Mouse (Mus musculus) hindbrain, embryonic 10.5 days (tissue): Measurements from ENCODE around the gene Gm17018. TPM values are rescaled to one million over a fixed set of nuclear protein-coding genes. Genes with fewer than 3 reads are reported as not detected.

ENCODE experiments used
- DNase-seq: peaks from one replicate; pipeline ENCODE4 v3.0.0-alpha.2; 2017; ENCODE audit warnings: low spot score
- H3K27ac ChIP-seq: fragments of 300-500 bp; sonication (generic); 2 replicates; pipeline ENCODE4 v1.5.1; 2016; ENCODE audit warnings: mild to moderate bottlenecking, moderate library complexity
- H3K27me3 ChIP-seq: fragments of 300-500 bp; sonication (generic); 2 replicates; pipeline ENCODE4 v1.6.1; 2016; ENCODE audit warnings: mild to moderate bottlenecking; ENCODE audit not compliant: poor library complexity, insufficient read depth, severe bottlenecking
- H3K36me3 ChIP-seq: fragments of 300-500 bp; sonication (generic); 2 replicates; pipeline ENCODE4 v1.6.1; 2016; ENCODE audit warnings: mild to moderate bottlenecking, moderate library complexity
- H3K4me1 ChIP-seq: fragments of 300-500 bp; sonication (generic); replicated peaks from 2 replicates; pipeline ENCODE4 v1.6.1; 2016; ENCODE audit warnings: mild to moderate bottlenecking
- H3K4me3 ChIP-seq: fragments of 300-500 bp; sonication (generic); 2 replicates; pipeline ENCODE4 v1.5.1; 2016; ENCODE audit warnings: mild to moderate bottlenecking, moderate library complexity
- H3K9me3 ChIP-seq: fragments of 300-500 bp; sonication (generic); 2 replicates; pipeline ENCODE4 v1.6.1; 2016; ENCODE audit warnings: mild to moderate bottlenecking, moderate library complexity
- WGBS: fragments of 180-500 bp; shearing (Covaris S2); methylation state at CpG from one replicate; pipeline ENCODE4 v1.1.7; 2016; 5-methylcytosine and 5-hydroxymethylcytosine counted together
- polyA plus RNA-seq: library from polyadenylated mRNA; unstranded; fragments of >200 nt; fragmentation: Nextera tagmentation; extraction: Ambion mirVana; gene quantifications from 2 replicates; pipeline ENCODE4 v1.2.1, GENCODE M21; 2016

Gene Gm17018
- polyA plus RNA-seq, 1 experiment from 2014 or later: 62.1 TPM

GRCm38 (mm10) chr19:45621061-45621460 lies 60.6 kb downstream of the Gm17018 start:
- Histone ChIP-seq H3K9me3 (no peaks in the 10 kb centered on the region), H3K27ac (no peak overlapping the region), H3K27me3 (peaks cover 88% of the 10 kb centered on the region), H3K4me3 (no peak overlapping the region), H3K4me1 (peaks cover 27% of the 10 kb centered on the region), H3K36me3 (no peaks in the 10 kb centered on the region)
- 69% methylated on average over 7 of the region's 7 CpGs for WGBS
- DNase-seq: no peak

- no peak overlapping the region for H3K4me3 ChIP-seq
- no peak for DNase-seq
These were observed 61.7 kb downstream of the Gm17018 start for GRCm38 (mm10) chr19:45622144-45622543.

DNA sequence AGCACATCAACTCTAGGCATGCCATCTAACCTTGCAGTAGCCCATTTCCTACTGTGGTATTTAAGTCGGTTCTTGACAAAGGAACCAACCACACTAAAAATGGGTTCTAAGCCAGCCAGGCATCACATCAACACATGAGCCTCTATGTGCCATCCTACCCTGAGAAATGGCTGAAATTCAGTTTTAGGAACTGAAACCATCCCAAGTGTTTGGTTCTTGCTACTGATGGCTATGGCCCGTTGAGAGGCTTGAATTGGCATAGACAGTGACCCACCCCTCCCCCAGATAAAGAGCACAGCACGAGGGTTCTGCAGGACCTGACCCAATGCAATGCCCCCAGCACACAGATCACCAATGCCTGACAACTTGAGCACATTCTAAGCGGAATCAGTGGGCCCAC lies 63.3 kb downstream of the Gm17018 start:
- Histone ChIP-seq H3K4me3 (no peak overlapping the region), H3K9me3 (no peaks in the 10 kb centered on the region), H3K27ac (no peak overlapping the region), H3K4me1 (peaks cover 11% of the 10 kb centered on the region), H3K27me3 (peaks cover 77% of the 10 kb centered on the region), H3K36me3 (no peaks in the 10 kb centered on the region)
- no peak for DNase-seq
- 83% methylated on average over 4 of the region's 4 CpGs for WGBS

More at GRCm38 (mm10) chr19:45622144-45622543, 61.7 kb downstream of the Gm17018 start:
- Histone ChIP-seq H3K36me3 (no peaks in the 10 kb centered on the region), H3K9me3 (no peaks in the 10 kb centered on the region), H3K27me3 (peaks cover 83% of the 10 kb centered on the region), H3K27ac (no peak overlapping the region), H3K4me1 (peaks cover 16% of the 10 kb centered on the region)
- WGBS: 26% methylated on average over 5 of the region's 5 CpGs

- Histone ChIP-seq H3K36me3 (no peaks in the 10 kb centered on the region), H3K27me3 (peaks cover 47% of the 10 kb centered on the region), H3K4me1 (peaks cover 12% of the 10 kb centered on the region), H3K4me3 (no peak overlapping the region), H3K9me3 (no peaks in the 10 kb centered on the region), H3K27ac (no peak overlapping the region)
- no peak for DNase-seq
- 17% methylated on average over 3 of the region's 3 CpGs for whole genome bisulfite sequencing
These were observed 66.6 kb downstream of the Gm17018 start for GRCm38 (mm10) chr19:45627036-45627435.

DNA sequence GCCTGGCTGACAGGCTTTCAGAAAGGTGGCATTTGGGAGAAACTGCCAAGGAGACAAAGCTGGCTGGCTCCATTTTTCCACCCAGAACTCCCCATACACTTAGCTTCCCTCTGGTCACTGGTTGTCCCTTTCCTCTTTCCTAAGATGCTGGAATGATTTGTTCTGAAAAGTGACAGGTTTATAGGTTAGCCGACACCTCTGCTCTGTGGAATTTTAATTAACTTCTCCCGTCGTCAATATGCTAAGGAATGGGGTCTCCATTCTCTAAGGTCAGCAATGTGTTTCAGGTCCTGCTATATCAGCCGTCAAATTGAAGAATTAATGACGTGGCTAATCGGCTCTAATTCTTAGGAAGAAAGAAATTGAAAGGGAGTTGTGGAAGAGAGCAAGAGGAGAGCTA lies 68.2 kb downstream of the Gm17018 start:
- peaks cover 41% of the 10 kb centered on the region for H3K27me3 ChIP-seq
- H3K4me1 ChIP-seq: 0 out of 2 replicates have a peak, but pooled peaks cover 6% of the 10 kb centered on the region
- DNase-seq: no peak
- no peaks in the 10 kb centered on the region for H3K36me3 ChIP-seq
- 58% methylated on average over 6 of the region's 6 CpGs for WGBS
- no peak overlapping the region for H3K27ac ChIP-seq
- H3K9me3 ChIP-seq: no peaks in the 10 kb centered on the region
- H3K4me3 ChIP-seq: no peak overlapping the region

- Histone ChIP-seq H3K36me3 (no peaks in the 10 kb centered on the region), H3K27me3 (peaks cover 39% of the 10 kb centered on the region), H3K27ac (no peak overlapping the region), H3K9me3 (no peaks in the 10 kb centered on the region), H3K4me1 (0 out of 2 replicates have a peak, but pooled peaks cover 6% of the 10 kb centered on the region), H3K4me3 (no peak overlapping the region)
- WGBS: 94% methylated on average over 3 of the region's 3 CpGs
- DNase-seq: no peak
These were observed 68.8 kb downstream of the Gm17018 start for GRCm38 (mm10) chr19:45629219-45629618.

Other genes with a start within 250 kb of the Gm17018 start
- 48.0 and 48.1 TPM in 2 replicates for gene Btrc, start 196.9 kb upstream of the Gm17018 start, polyA plus RNA-seq
- gene Poll, start 84 bp upstream of the Gm17018 start, polyA plus RNA-seq: 21.5 and 21.6 TPM in 2 replicates
- gene Fbxw4, start 99.7 kb downstream of the Gm17018 start, polyA plus RNA-seq: 1.8 and 5.5 TPM in 2 replicates
- gene Fgf8, start 182.3 kb downstream of the Gm17018 start, polyA plus RNA-seq: 3.4 and 10.0 TPM in 2 replicates
- gene Npm3, start 189.0 kb downstream of the Gm17018 start, polyA plus RNA-seq: 9.2 and 10.2 TPM in 2 replicates
- gene Mgea5, start 223.2 kb downstream of the Gm17018 start, polyA plus RNA-seq: 60.0 and 60.8 TPM in 2 replicates